Mouse (Mus musculus): ENCODE data around the gene Prune2. TPM values are rescaled to one million over a fixed set of nuclear protein-coding genes. Genes with fewer than 3 reads are reported as not detected.

The Prune2 gene
- polyA plus RNA-seq, 1 experiment = 61.8 TPM

GRCm38 (mm10) chr19:17137656-17138055 lies 181.7 kb downstream of the Prune2 start:
- no peaks in the 10 kb centered on the region for H3K27me3 ChIP-seq (ENCODE audit: control insufficient read depth, insufficient read depth, insufficient read length)
- peaks cover 14% of the 10 kb centered on the region for H3K36me3 ChIP-seq (ENCODE audit: control insufficient read depth, insufficient read depth)
- H3ac ChIP-seq (ENCODE audit: control insufficient read depth, insufficient read length) = no peak overlapping the region
- peaks cover 20% of the 10 kb centered on the region for H3K79me2 ChIP-seq (ENCODE audit: control insufficient read depth, insufficient read depth)
- TF ChIP-seq MAX (IDR thresholded peaks at IDR 0.05; ENCODE audit: low read depth) (no peak), REST (IDR thresholded peaks at IDR 0.05; ENCODE audit: insufficient read depth, insufficient read length) (no peak), MYOG (IDR thresholded peaks at IDR 0.05; ENCODE audit: control insufficient read depth in 1 of 3, insufficient read depth in 1 of 3, insufficient read length in 2 of 3, low read depth in 2 of 3) (no peak), E2F4 (IDR thresholded peaks at IDR 0.05; ENCODE audit: insufficient read depth) (no peak), POLR2AphosphoS2 (IDR thresholded peaks at IDR 0.05; ENCODE audit: insufficient read length, low read depth) (no peak)
- no peak overlapping the region for H3K4me3 ChIP-seq
- H3K4me2 ChIP-seq (ENCODE audit: low read depth) = no peak overlapping the region

GRCm38 (mm10) chr19:17138144-17138915 lies 182.4 kb downstream of the Prune2 start:
- H3K4me2 ChIP-seq (ENCODE audit: low read depth) = no peak overlapping the region
- no peaks in the 10 kb centered on the region for H3K27me3 ChIP-seq (ENCODE audit: control insufficient read depth, insufficient read depth, insufficient read length)
- no peak overlapping the region for H3K4me3 ChIP-seq
- peaks cover 14% of the 10 kb centered on the region for H3K36me3 ChIP-seq (ENCODE audit: control insufficient read depth, insufficient read depth)
- peaks cover 20% of the 10 kb centered on the region for H3K79me2 ChIP-seq (ENCODE audit: control insufficient read depth, insufficient read depth)
- TF ChIP-seq SRF (IDR thresholded peaks at IDR 0.05; ENCODE audit: control insufficient read depth, insufficient read length, low read depth) (no peak), REST (IDR thresholded peaks at IDR 0.05; ENCODE audit: insufficient read depth, insufficient read length) (no peak), TCF3 (IDR thresholded peaks at IDR 0.05; ENCODE audit: insufficient read length, low read depth) (no peak), MAX (IDR thresholded peaks at IDR 0.05; ENCODE audit: low read depth) (no peak), POLR2A (IDR thresholded peaks at IDR 0.05; ENCODE audit: insufficient read length, low read depth) (no peak), MYOD1 (IDR thresholded peaks at IDR 0.05; ENCODE audit: control insufficient read depth in 1 of 3, insufficient read length in 2 of 3, low read depth in 2 of 3) (no peak), MYOG (IDR thresholded peaks at IDR 0.05; ENCODE audit: control insufficient read depth in 1 of 3, insufficient read depth in 1 of 3, insufficient read length in 2 of 3, low read depth in 2 of 3) (no peak), POLR2AphosphoS2 (IDR thresholded peaks at IDR 0.05; ENCODE audit: insufficient read length, low read depth) (no peak)
- H3ac ChIP-seq (ENCODE audit: control insufficient read depth, insufficient read length) = no peak overlapping the region

- H3ac ChIP-seq (ENCODE audit: control insufficient read depth, insufficient read length) = no peak overlapping the region
- H3K27me3 ChIP-seq (ENCODE audit: control insufficient read depth, insufficient read depth, insufficient read length) = no peaks in the 10 kb centered on the region
- no peak overlapping the region for H3K4me3 ChIP-seq
- H3K36me3 ChIP-seq (ENCODE audit: control insufficient read depth, insufficient read depth) = no peaks in the 10 kb centered on the region
- peak in 2 of 3 experiments; percentile 59 to 66 for TF ChIP-seq MYOD1 (IDR thresholded peaks at IDR 0.05; ENCODE audit: control insufficient read depth in 1 of 3, insufficient read length in 2 of 3, low read depth in 2 of 3)
- no peak for TF ChIP-seq MAX (IDR thresholded peaks at IDR 0.05; ENCODE audit: low read depth)
- TF ChIP-seq MYOG (IDR thresholded peaks at IDR 0.05; ENCODE audit: control insufficient read depth in 1 of 3, insufficient read depth in 1 of 3, insufficient read length in 2 of 3, low read depth in 2 of 3) = peak in 2 of 3 experiments; percentile 27 to 78
- peak; percentile 18 for TF ChIP-seq TCF12 (IDR thresholded peaks at IDR 0.05; ENCODE audit: insufficient read depth, poor library complexity, severe bottlenecking)
- no peak for TF ChIP-seq USF1 (IDR thresholded peaks at IDR 0.05; ENCODE audit: low read depth)
- no peak for TF ChIP-seq TCF3 (IDR thresholded peaks at IDR 0.05; ENCODE audit: insufficient read length, low read depth)
- TF ChIP-seq POLR2A (IDR thresholded peaks at IDR 0.05; ENCODE audit: insufficient read length, low read depth) = no peak
- peak; percentile 43 for TF ChIP-seq CEBPB (IDR thresholded peaks at IDR 0.05; ENCODE audit: insufficient read depth, poor library complexity, severe bottlenecking)
- TF ChIP-seq POLR2AphosphoS2 (IDR thresholded peaks at IDR 0.05; ENCODE audit: insufficient read length, low read depth) = no peak
- no peak for TF ChIP-seq SRF (IDR thresholded peaks at IDR 0.05; ENCODE audit: control insufficient read depth, insufficient read length, low read depth)
- TF ChIP-seq REST (IDR thresholded peaks at IDR 0.05; ENCODE audit: insufficient read depth, insufficient read length) = no peak
- no peak for TF ChIP-seq E2F4 (IDR thresholded peaks at IDR 0.05; ENCODE audit: insufficient read depth)
- peaks cover 16% of the 10 kb centered on the region for H3K79me2 ChIP-seq (ENCODE audit: control insufficient read depth, insufficient read depth)
- peak overlapping the region; percentile 61 for H3K4me2 ChIP-seq (ENCODE audit: low read depth)
These were observed 184.3 kb downstream of the Prune2 start for GRCm38 (mm10) chr19:17140016-17140914.

GRCm38 (mm10) chr19:17143245-17143644 lies 187.3 kb downstream of the Prune2 start:
- peaks cover 4% of the 10 kb centered on the region for H3K36me3 ChIP-seq (ENCODE audit: control insufficient read depth, insufficient read depth)
- H3K4me2 ChIP-seq (ENCODE audit: low read depth) = peak overlapping the region; percentile 63
- no peak for TF ChIP-seq TCF12 (IDR thresholded peaks at IDR 0.05; ENCODE audit: insufficient read depth, poor library complexity, severe bottlenecking)
- TF ChIP-seq SRF (IDR thresholded peaks at IDR 0.05; ENCODE audit: control insufficient read depth, insufficient read length, low read depth) = no peak
- no peak for TF ChIP-seq MAX (IDR thresholded peaks at IDR 0.05; ENCODE audit: low read depth)
- TF ChIP-seq POLR2A (IDR thresholded peaks at IDR 0.05; ENCODE audit: insufficient read length, low read depth) = no peak
- TF ChIP-seq POLR2AphosphoS2 (IDR thresholded peaks at IDR 0.05; ENCODE audit: insufficient read length, low read depth) = no peak
- no peak for TF ChIP-seq USF1 (IDR thresholded peaks at IDR 0.05; ENCODE audit: low read depth)
- no peak for TF ChIP-seq REST (IDR thresholded peaks at IDR 0.05; ENCODE audit: insufficient read depth, insufficient read length)
- no peak for TF ChIP-seq MYOG (IDR thresholded peaks at IDR 0.05; ENCODE audit: control insufficient read depth in 1 of 3, insufficient read depth in 1 of 3, insufficient read length in 2 of 3, low read depth in 2 of 3)
- TF ChIP-seq CEBPB (IDR thresholded peaks at IDR 0.05; ENCODE audit: insufficient read depth, poor library complexity, severe bottlenecking) = no peak
- no peak for TF ChIP-seq MYOD1 (IDR thresholded peaks at IDR 0.05; ENCODE audit: control insufficient read depth in 1 of 3, insufficient read length in 2 of 3, low read depth in 2 of 3)
- no peak for TF ChIP-seq TCF3 (IDR thresholded peaks at IDR 0.05; ENCODE audit: insufficient read length, low read depth)
- no peaks in the 10 kb centered on the region for H3K27me3 ChIP-seq (ENCODE audit: control insufficient read depth, insufficient read depth, insufficient read length)
- no peak overlapping the region for H3K4me3 ChIP-seq
- H3K79me2 ChIP-seq (ENCODE audit: control insufficient read depth, insufficient read depth) = peaks cover 44% of the 10 kb centered on the region
- no peak overlapping the region for H3ac ChIP-seq (ENCODE audit: control insufficient read depth, insufficient read length)

Measured in myocyte (in vitro differentiated cells).